Mouse (Mus musculus) layer of hippocampus, adult 8-10 months (tissue): ENCODE results near the gene Pitpna. TPM values are rescaled to one million over a fixed set of nuclear protein-coding genes. Genes with fewer than 3 reads are reported as not detected.

Source experiments
- DNase-seq, 2 experiments: peaks; one replicate each; pipeline ENCODE4 v3.0.0; 2022; ENCODE audit warnings: low spot score in 2 of 2
- total RNA-seq, 4 experiments: library from RNA; stranded (reverse); gene quantifications; 2 replicates each; pipeline ENCODE4 v1.2.4; 2022

Gene Pitpna
- total RNA-seq, 4 experiments from 2014 or later, result 264 to 282 (median 275) TPM

- DNase-seq, result no peak
These were observed 23.9 kb upstream of the Pitpna start for GRCm38 (mm10) chr11:75563851-75564548.

- DNase-seq, result no peak
These were observed 22.0 kb upstream of the Pitpna start for GRCm38 (mm10) chr11:75565849-75566248.

- no peak for DNase-seq
These were observed 21.4 kb upstream of the Pitpna start for GRCm38 (mm10) chr11:75566276-75567196.

- no peak for DNase-seq
These were observed 20.4 kb upstream of the Pitpna start for GRCm38 (mm10) chr11:75567346-75568114.

- no peak for DNase-seq
These were observed 19.8 kb upstream of the Pitpna start for GRCm38 (mm10) chr11:75568115-75568511.

GRCm38 (mm10) chr11:75568962-75569361 lies 18.9 kb upstream of the Pitpna start:
- DNase-seq, result peak in 1 of 2 experiments; percentile 11

- DNase-seq, result no peak
These were observed 17.3 kb upstream of the Pitpna start for GRCm38 (mm10) chr11:75570375-75571125.

GRCm38 (mm10) chr11:75571126-75571990 lies 16.5 kb upstream of the Pitpna start:
- no peak for DNase-seq

GRCm38 (mm10) chr11:75572301-75572791 lies 15.6 kb upstream of the Pitpna start:
- peak in 1 of 2 experiments; percentile 43 for DNase-seq

GRCm38 (mm10) chr11:75572854-75573650 lies 14.8 kb upstream of the Pitpna start:
- peak; percentile 89 to 95 for DNase-seq

- DNase-seq, result no peak
These were observed 13.3 kb upstream of the Pitpna start for GRCm38 (mm10) chr11:75574378-75575123.

GRCm38 (mm10) chr11:75575560-75576123 lies 12.3 kb upstream of the Pitpna start:
- no peak for DNase-seq

GRCm38 (mm10) chr11:75578609-75579008 lies 9.3 kb upstream of the Pitpna start:
- no peak for DNase-seq

GRCm38 (mm10) chr11:75581495-75582149 lies 6.3 kb upstream of the Pitpna start:
- DNase-seq, result no peak

GRCm38 (mm10) chr11:75583521-75583920 lies 4.4 kb upstream of the Pitpna start:
- no peak for DNase-seq

GRCm38 (mm10) chr11:75585061-75585460 lies 2.8 kb upstream of the Pitpna start:
- no peak for DNase-seq

GRCm38 (mm10) chr11:75585978-75586377 lies 1.9 kb upstream of the Pitpna start:
- no peak for DNase-seq
